Mouse (Mus musculus): ENCODE results near the gene Phyh.

The Phyh gene

DNA sequence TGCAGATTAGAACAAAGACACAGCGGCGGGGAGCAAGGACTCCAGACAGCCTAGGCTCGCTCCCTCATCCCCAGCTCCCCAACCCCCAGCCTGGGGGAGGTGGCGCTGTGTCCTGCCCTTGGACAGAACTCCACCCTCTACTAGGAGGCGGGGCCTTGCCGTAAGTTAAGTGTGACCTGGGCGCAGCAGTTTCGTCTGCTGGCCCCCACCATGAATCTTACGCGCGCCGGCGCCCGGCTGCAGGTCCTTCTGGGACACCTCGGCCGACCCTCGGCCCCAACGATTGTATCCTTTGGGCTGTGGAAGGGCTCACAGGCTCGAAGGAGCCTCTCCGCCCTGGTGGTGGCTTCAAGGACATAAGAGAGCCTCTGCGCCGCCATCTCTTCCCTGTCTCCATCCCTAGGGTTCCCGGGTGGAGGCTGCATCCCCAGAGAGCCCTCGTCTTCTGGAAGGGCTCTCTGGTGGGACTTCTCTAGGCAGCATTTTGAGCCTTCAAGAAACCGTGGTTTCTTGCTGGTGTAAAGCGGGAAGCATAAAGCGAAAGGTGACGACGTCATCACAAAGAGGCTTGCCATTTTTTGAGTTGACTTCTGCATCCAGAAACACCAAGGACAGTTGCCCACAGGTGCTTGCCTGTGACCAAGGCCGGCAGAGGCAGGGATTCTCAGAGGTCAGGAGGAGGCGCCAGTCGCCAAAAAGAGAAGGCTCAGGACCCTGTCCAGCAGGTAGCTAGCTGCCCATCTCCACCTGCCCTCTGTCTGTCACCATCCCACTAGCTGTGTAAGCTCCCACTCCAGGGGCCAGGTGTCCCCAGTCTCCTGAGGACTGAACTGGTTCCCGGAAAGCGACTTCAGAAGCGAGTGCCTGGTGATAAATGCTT is at the start of gene Phyh:
Gene Phyh (plus strand): TSS at position 160 of the 880 bp plus-strand sequence.
- peak; percentile 91 for DNase-seq

DNA sequence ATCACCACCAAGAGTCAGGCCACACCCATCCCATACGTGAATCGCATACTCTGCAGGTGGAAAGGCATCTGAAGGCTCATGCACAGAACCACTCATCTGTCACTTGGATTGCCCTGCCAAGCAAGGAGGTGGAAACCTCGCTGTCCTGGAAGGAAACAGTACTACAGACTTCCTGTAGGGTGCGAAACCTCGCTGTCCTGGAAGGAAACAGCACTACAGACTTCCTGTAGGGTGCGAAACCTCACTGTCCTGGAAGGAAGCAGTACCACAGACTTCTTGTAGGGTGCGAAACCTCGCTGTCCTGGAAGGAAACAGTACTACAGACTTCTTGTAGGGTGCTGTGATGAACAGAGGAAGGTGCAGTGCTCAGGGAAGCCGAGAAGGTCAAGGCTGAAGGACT is 46.1 kb upstream of the Phyh start:
- DNase-seq, result no peak

DNA sequence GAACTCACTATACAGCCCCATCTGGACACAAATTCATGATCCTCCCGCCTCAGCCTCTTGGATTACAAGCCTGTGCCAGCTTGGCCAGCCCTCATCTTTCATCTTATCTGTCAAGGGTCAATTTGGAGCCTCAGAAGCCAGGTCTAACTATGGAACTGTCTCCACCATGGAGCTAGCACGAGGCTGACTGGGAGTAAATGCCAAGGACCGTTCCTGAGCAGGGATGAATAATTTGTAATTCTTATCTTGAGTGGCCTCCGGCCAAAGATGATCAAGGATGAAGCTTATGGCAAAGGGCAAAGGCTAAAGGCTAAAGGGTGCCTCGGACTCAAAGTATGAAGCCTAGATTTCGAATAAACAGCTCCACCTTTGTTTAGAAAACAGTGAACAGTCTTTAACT is 45.5 kb upstream of the Phyh start:
- DNase-seq, result no peak

DNA sequence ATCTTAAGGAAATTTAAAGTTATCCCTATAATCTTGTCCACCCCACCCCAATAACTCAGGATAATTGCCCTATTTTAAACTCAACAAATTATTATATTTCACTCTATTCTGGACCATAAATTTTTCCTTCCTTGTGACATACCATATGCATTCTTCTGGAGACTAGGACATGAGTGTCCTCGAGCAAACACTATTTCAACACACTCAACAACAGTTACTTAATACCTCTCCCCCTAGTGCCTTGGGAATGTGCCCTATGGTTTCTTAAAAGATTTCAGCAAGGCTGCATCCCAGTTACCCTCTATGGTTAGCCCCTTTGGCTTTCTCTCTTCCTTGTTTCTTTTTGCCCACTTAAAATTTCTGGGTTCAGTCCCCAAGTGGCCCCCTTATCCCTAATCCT is 43.7 kb upstream of the Phyh start:
- no peak for DNase-seq

DNA sequence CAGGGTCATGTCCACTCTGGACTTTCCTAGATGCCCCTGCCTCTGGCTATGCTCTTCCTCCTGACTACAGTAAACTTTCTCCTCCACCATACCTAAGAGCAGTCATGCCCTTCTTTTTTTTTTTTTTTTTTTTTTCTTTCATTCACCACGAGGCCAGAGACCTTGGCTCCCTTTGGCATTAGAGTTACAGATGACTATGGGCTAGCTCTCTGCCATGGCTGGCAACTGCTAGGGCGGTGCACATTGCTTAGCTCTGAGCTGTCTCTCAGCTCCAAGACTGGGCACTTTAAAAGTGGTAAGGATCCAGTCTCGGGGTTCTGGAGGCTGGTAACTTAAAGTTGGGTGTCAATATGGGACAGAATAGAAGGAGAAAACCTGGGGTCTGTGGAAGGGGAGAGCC is 42.7 kb upstream of the Phyh start:
- DNase-seq, result no peak

DNA sequence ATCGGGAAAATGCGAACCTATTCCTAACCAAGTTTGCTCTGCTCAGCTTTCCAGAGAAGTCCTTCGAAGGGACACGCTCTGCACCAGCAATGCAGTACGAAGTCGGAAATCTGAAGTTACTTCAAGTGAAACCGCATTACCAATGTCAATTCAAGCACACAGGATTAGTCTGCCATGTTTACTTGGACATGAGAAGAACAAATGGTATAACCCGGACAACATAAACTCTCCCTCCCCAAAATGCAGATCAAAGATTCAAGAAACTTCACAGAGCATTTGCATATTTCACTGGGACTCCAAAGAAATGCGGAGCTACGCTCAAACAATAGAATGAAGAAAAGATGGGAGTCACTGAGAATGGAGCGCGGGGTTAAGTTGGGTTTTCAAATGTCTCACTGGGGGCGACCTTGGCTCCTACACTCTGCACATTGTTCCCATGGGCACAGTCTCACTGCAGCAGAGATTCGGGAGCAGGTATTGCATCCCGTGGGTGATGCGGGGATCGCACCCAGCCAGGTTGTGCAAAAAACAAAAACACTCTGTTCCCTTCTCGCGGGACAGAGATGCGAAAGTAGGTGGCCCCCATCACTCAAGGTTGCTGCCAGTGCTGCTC is 38.0 kb upstream of the Phyh start:
- peak; percentile 61 for DNase-seq

DNA sequence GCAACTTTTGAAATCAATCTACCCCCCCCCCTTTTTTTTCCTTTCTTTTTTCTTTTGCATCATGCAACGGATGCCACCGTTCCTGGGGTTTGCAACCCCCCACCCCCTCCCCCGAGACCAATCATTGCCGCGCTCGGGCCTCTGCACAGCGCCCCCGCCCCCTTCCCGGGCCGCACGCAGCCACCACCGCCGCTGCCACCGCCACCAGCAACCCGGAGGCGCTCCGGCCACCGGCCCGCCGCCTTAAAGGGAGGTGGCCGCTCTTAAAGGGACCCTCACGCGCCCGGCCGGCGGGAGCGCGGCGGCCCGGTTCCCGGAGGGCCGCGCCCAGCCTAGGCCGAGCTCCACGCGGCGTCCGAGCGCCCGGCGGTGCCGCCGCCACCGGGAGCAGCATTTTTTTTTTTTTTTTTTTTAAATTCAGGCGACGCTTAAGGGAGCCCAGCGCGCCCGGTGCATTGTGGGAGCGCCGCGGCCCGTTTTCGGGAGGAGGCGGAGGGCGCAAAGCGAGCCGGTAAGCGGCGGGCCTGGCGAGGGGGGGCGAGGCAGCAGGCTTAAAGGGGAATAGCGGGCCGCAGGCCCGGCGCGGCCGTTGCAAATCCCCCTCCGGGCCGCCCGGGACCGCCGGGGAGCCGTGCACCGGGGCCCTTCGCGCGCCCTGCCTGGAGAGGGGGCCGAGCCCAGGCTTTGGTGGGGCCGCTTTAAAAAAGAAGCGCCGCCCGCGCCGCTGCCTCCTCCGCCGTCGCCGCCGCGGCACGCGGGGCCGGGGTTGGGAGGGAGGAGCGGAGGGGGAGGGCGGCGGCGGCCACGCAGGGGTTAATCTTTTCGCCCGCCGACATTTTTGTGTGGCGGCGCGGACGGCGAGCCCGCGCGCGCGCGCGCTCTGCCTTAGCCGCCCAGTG is 37.2 kb upstream of the Phyh start, which contains the start of gene Sephs1:
Gene Sephs1 (plus strand): TSS at position 215 of the 899 bp plus-strand sequence.
- peak; percentile 88 for DNase-seq

DNA sequence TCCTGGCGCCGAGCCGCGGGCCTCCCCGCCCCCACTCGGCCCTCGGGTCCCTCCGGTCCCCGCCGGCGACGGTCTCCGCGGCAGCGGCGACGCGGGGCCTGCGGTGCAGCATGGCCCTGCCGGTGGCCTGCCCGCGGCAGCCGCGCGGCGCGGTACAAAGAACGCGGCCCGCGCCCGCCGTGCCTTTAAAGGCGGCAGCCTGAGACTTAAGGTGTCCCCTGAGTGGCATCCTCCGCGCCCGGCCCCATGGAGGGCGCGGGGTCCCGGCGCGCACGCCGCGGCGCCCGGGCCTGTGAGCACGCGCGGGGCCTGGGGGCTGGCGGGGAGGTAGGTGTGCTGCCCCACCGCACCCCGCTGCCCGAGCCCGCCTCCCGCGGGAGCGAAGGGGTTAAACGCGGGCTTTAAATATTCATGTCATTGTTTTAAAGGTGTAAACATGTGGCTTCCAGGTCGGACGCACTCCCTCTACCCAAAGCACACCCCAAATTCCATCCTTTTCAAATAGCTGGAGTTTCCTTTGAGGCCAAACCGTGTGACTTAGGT is 36.5 kb upstream of the Phyh start:
- peak; percentile 83 for DNase-seq

DNA sequence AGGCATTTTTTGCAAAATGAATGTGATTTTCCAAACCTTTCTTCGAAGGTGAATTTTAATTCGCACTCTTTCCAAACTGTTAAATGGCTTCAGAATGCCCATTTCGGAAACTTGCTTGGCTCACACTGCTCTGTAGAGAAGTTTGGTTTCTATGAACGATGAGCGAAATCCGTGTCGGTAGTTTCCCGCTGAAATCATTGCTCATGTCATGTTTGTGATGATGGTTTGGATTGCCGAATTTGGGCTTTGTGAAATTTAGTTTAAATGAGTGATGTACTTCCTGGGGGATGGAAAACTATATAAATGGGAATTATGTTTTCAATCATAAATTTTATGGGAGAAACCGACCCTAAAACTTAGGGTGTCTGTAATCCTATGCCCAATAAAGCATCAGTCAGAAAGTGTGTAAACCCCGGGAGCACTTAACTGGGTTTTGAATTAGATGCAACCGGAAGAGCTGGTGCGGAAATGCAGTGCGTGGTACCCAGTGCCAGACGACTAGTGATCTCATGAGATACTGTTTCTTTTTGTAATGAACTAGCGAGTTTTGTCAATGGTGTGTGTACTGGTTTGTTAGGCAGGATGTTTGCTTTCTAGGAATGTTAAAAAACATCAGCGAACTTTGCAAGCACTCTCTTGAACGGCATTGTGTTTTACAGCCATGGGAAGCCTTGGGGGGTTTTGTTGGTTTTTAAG is 35.7 kb upstream of the Phyh start:
- DNase-seq, result peak; percentile 23

DNA sequence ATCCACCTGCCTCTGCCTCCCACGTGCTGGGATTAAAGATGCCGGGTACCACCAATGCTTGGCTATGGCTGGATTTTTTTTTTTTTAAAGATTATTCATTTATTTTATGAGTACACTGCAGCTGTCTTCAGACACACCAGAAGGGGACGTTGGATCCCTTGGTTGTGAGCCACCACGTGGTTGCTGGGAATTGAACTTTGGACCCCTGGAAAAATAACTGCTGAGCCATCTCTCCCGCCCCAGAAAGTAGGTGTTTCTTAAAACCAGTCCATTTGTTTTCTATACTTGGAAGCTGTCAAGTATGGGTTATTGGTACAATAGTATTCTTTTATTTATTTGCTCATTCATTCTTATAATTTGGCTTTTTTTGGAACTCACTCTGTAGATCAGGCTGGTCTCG is 31.9 kb upstream of the Phyh start:
- no peak for DNase-seq

DNA sequence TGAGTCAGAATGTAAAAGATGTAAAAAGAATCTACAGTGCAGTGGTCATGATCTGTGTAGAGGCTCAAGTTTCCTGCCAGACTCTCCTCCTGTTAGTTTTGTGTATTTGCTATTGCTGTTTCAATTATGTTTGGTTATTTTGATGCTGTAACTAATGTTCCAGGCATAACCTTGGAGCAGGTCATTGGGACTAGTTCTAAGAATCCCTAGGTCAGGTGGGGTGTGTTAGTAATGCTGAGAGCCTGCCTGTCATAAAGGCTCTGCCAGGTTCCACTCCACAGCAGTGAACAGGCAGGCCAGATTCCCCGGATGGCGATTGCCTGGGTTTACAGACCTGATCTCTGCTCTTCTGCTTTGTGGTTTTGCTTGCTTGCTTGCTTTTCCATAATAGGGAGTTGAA is 23.2 kb upstream of the Phyh start:
- no peak for DNase-seq

DNA sequence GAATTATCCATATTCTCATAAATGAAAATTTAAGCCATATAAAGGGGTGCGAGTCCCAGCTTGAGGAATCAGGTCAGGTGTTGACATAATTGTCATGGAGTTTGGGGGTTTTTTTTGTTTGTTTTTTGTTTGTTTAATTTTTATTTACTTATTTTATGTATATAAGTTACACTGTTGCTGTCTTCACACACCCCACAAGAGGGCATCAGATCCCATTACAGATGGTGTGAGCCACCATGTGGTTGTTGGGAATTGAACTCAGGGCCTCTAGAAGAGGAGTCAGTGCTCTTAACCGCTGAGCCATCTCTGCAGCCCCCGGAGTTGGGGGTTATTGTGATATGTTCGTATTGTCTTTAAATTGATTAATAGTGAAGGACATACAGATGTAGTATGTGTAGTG is 21.8 kb upstream of the Phyh start:
- no peak for DNase-seq

DNA sequence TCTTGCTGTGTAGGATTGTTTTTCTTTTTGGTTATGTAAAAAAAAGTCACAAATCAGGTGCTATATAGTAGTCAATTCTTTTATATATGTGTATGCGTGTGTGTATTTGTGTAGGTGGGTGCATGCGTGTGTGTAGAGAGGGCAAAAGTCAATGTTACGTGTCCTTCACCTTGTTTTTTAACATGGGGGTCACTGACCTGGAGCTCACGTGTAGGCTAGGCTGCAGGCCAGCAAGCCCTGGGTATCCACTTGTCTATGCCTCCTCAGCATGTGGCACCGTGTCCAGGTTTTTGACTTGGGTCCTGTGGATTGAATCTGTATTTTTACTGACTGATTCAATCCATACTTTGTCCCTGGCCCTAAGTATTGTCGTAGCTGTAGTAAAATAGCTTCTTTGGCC is 18.2 kb upstream of the Phyh start:
- no peak for DNase-seq

DNA sequence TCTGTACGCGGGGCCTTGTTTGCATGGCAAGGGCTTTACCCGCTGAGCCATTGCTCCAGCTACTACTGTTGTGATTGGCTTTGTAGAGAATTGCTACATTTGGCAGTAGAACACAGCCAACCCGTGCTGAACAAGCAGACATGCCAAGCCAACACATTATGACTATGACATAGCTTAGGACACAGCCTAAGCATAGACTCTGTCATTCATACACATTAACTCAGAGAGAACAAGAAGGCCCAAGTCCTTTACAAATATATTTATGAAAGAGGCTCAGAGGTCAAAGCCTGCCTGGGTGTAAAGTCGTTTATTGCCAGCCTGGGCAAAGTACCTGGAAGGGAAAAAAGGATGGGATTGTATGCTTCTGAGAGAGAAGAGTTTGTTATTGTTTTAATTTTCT is 16.5 kb upstream of the Phyh start:
- no peak for DNase-seq

DNA sequence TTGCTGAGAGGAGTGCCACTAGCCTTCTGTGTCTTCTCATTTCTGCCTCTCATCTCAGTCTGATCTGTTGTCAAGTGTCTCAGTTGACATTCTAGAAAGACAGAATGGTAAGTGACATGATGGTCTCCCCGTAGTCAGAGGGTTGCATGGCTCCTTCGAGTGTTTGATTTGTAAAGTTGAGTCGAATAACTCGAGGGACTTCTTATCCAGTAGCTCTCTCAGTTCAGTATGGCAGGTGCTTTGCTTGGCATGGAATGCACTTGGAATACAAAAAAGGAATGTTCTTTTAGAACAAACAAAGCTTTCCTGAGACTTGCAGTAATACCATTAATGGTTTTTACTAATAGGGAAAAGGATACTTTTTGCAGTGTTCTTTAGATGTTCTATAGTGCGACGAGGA is 11.7 kb upstream of the Phyh start:
- DNase-seq, result no peak

DNA sequence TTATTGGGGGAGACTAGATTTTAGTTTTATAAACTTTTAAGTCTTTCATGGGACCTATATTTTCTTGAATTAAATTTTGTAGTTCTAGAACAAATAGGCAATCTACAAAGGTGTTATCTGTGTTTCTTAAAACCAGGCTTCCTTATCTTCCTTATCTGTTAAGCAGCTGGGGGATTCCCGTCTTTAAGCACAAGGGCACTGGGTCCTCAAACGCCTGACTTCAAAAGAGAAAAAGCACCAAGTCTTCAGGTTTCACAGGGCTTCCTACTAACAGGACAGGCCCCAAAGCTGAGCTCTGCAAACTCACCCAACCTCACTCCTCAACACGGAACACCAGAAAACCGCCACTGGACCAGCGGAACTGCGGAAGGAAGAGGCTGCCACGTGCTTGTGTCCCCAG is 10.9 kb upstream of the Phyh start:
- DNase-seq, result no peak

DNA sequence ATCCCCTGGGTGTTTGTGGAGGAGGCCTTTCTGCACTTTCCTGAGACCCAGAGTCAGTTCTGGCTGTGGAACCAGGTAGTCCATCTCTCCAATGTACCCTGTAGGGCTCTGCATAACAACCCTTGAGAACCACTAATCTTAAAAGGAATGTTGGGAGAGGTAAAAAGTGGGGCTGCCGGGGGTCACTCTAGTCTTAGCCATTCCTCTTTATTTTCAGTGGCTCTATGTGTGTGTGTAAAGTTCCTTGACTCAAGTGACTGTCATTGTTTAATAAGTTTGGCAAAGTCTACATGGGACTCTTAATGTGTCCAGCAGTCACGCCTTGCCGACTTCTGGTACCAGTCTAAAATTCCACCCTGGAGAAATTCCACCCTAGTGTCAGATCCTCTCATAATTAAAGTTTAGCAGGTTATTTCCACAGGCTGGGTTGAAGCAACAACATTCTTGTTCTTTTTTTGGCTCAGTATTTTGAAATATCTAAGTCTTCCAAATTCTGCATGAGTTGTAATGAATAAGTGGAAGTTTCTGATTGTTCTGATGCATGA is 10.0 kb upstream of the Phyh start:
- no peak for DNase-seq

DNA sequence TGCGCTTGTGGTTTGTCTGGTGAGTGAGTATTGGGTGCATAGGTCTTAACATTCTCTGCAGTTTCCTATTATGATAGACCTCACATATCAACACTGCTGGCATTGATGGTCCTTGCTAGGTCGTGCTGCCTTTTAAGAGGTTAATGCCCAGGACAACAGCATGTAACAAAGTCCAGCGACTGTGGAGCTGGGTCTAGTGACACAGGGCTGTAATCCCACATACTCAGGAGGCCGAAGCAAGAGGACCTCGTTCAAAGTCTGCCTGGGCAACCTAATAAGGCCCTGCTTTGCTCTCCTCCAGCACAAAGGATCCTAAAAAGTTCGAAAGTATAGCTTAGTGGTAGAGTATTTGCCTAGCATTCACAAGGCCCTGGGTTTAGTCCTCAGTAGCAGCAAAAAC is 8.9 kb upstream of the Phyh start:
- no peak for DNase-seq

DNA sequence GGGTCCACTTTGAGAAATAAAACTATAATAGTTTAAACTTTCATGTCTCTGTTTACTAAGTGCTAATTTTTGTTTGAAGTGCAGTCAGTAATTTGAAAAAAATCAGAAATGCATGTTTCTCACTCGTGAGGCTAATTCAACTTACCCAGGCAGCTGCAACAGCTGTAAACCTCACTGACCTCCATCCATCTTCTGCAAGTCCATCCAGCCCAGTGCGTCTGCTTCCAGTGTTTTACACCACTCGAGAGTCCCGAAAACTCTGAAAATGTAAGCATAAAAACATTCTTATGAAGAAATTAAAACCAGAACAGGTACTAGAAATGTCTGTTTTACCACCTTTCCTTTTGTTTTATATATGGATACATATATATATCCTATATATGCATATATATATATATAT is 8.3 kb upstream of the Phyh start:
- no peak for DNase-seq

DNA sequence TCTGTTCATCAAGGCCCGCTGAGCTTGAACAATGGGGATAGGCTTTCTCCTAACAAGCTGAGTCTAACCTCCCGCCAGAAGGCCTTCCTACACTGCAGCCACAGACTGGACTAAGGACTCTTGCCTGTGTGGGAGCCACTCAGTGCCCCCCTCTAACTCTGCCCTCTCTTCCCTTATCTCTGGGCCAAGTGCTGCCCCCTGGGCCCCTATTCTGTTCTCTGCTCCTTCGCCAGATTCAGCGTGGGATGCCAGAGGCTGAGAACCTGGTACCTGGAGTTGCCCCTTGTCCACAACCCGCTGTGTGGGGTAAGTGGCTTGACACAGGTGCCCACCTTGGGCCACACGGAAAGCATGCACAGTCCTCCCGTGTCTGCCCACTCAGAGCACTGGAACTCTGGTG is 4.9 kb upstream of the Phyh start:
- DNase-seq, result no peak

DNA sequence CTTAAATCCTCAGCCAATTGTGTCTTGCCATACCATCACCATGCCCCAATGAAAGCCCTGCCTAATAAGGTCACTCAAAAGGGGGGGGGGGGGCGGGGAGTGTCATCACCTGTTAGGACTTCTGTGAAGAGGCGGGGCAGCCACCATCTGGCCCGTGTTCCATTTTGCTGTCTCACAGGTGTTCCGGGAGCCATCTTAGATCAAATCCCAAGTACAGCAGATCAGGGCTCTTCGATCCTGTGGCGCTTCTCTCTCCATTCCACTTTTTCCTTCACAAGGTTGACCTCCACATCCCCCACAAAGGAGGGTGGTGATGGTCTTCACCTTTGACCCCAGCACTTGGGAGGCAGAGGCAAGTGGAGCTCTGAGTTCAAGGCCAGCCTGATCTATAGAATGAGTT is 2.8 kb upstream of the Phyh start:
- DNase-seq, result no peak

DNA sequence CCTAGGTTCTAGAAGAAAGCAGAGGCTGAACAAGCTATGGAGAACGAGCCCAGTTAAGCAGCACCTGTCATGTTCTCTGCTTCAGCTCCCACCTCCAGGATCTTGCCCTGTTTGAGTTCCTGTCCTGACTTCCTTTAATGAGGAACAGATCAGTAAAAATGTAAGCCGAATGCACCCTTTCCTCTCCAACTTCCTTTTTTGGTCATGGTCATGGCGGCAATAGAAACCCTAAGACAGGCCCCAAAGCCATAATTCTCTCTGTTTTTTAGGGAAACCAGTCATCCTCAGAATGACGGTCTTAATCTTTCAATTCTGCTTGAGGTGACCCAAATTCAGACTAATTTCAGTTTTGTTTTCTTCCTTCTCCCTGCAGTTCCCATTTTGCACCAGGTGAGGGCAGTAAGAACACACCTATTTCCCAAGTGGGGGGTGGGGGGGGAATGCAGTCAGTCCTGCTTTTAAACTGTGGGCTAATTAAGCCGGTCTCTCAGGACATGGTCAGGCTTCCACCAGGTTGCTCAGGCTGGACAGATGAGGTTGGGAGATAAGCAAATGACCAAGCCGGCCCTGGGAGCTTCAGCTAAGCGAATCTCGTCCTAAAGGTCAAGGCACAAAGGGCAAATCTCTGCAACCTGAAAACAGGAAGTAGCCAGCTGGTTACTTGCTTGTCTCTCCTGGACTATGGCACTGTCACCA is 1.3 kb upstream of the Phyh start:
- peak; percentile 81 for DNase-seq

All from cerebellum, adult 9-10 months (tissue).